Mouse (Mus musculus) adrenal gland, adult 18-20 months (tissue): ENCODE measurements around the gene Tmem258. TPM values are rescaled to one million over a fixed set of nuclear protein-coding genes. Genes with fewer than 3 reads are reported as not detected.

Experiments
- microRNA-seq, 2 experiments: library from miRNA; unstranded; fragments of <30 nt; microRNA quantifications; one replicate each; pipeline ENCODE4 v1.2.0; 2021; ENCODE audit warnings: borderline number of aligned reads in 2 of 2
- total RNA-seq, 2 experiments: library from RNA; stranded (reverse); gene quantifications; 1 replicate in 1 of 2; 2 replicates in 1 of 2; pipeline ENCODE4 v1.2.3; 2021

Gene Tmem258
- total RNA-seq, 2 experiments from 2014 or later: 139 to 159 TPM

Small RNA genes lying within 50 kb of the gene (microRNA-seq; reads per million reads assigned to microRNA genes)
- gene Mir6993: 0.47 to 0.61 reads per million in 2 experiments

Other genes starting within 250 kb of the Tmem258 start
- 1,000 to 10,000 TPM; 3,118 to 4,182 TPM for gene Fth1, start 223.4 kb upstream of the Tmem258 start, total RNA-seq
- gene Best1, start 202.4 kb upstream of the Tmem258 start, total RNA-seq: under 1 TPM; 0.22 to 0.30 TPM
- 1 to 10 TPM; 3.6 to 5.9 TPM for gene Rab3il1, start 202.3 kb upstream of the Tmem258 start, total RNA-seq
- 10 to 100 TPM; 10.3 to 54.2 TPM for gene Fads3, start 162.4 kb upstream of the Tmem258 start, total RNA-seq
- gene Fads2, start 102.3 kb upstream of the Tmem258 start, total RNA-seq: 1,000 to 10,000 TPM; 1,303 to 1,859 TPM
- 1,000 to 10,000 TPM in 1 of 2 experiments, 100 to 1,000 TPM in 1; 659 to 1,051 TPM for gene Fads1, start 21.1 kb upstream of the Tmem258 start, total RNA-seq
- 10 to 100 TPM in 1 of 2 experiments, 1 to 10 TPM in 1; 7.1 to 12.4 TPM for gene Fen1, start 155 bp downstream of the Tmem258 start, total RNA-seq
- gene Myrf, start 36.7 kb downstream of the Tmem258 start, total RNA-seq: 1 to 10 TPM; 2.1 to 2.8 TPM
- gene Dagla, start 100.9 kb downstream of the Tmem258 start, total RNA-seq: 10 to 100 TPM in 1 of 2 experiments, 1 to 10 TPM in 1; 6.2 to 12.5 TPM
- 10 to 100 TPM; 32.1 to 33.0 TPM for gene Syt7, start 185.1 kb downstream of the Tmem258 start, total RNA-seq